Comparison of ENCODE assay signal across 15 mouse cellular contexts in the genomic region with DNA sequence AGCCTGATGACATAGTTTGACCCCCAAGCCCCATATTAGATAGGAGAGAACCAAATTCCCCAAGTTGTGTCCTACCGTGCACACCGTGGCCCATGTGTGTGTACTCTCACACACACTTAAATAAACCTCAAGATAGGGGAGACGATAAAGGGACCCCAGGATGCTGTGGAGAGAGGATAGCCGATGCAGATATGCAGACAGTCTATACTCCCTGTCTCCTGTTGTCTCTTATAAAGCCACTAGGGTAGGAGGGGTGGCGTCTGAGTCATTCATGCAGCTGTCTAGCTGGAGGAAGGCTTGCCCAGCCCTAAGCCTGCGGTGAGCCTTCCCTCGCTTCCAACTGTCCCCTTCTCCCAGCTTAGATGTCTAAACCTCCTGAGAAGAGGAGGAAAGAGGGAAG. TPM values are rescaled to one million over a fixed set of nuclear protein-coding genes. Genes with fewer than 3 reads are reported as not detected.
A peak's percentile ranks its signal among the peaks of the same experiment; 100 is the strongest.
DNase-seq lines count a peak whose midpoint lies in the region; ATAC-seq and TF ChIP-seq lines count a peak whose summit lies in the region.
"Had no signal": no experiment of that assay in that cellular context is flagged by ENCODE, and none has a peak within 500 bp of the region (broad histone marks: within the 10 kb centered on the region; RNA-seq: fewer than 3 reads in every experiment).

No protein-coding gene starts in this region.

- no peaks in the 10 kb centered on the region for H3K9me3 ChIP-seq in lung, postnatal 0 days (ENCODE audit: low read length)
- no peaks in the 10 kb centered on the region for H3K9me3 ChIP-seq in stomach, embryonic 15.5 days
- no peaks in the 10 kb centered on the region for H3K9me3 ChIP-seq in forebrain, embryonic 10.5 days
- H3K9me3 ChIP-seq: hindbrain, embryonic 15.5 days had no signal

- TF ChIP-seq CTCF in gastrocnemius, adult 2 months (IDR thresholded peaks at IDR 0.05) = no peak
- no peak for TF ChIP-seq CTCF in lung, postnatal 0 days (IDR thresholded peaks at IDR 0.05)
- TF ChIP-seq CTCF in embryonic fibroblast, embryonic 13.5 days (IDR thresholded peaks at IDR 0.05; ENCODE audit: borderline replicate concordance, insufficient read depth, low read length) = no peak

- H3K36me3 ChIP-seq in lung, postnatal 0 days (ENCODE audit: insufficient read depth, low read length) = no peaks in the 10 kb centered on the region
- no peaks in the 10 kb centered on the region for H3K36me3 ChIP-seq in stomach, embryonic 15.5 days
- H3K36me3 ChIP-seq in forebrain, embryonic 10.5 days (replicated peaks) = no peaks in the 10 kb centered on the region
- H3K36me3 ChIP-seq: hindbrain, embryonic 15.5 days had no signal

- ATAC-seq in lung, postnatal 0 days = no peak
- no peak for ATAC-seq in stomach, embryonic 15.5 days (ENCODE audit: insufficient read depth, low FRiP score, low read depth)

- WGBS in lung, postnatal 0 days = 74% methylated on average over 7 of the region's 7 CpGs
- 85% methylated on average over 7 of the region's 7 CpGs for WGBS in stomach, embryonic 15.5 days
- WGBS in forebrain, embryonic 10.5 days = 80% methylated on average over 7 of the region's 7 CpGs

- H3K4me3 ChIP-seq in gastrocnemius, adult 2 months = peak overlapping the region; percentile 86
- no peak overlapping the region for H3K4me3 ChIP-seq in lung, postnatal 0 days (ENCODE audit: low read depth, low read length)
- peak overlapping the region; percentile 82 for H3K4me3 ChIP-seq in embryonic fibroblast, embryonic 13.5 days (ENCODE audit: insufficient read depth, low read length)
- no peak overlapping the region for H3K4me3 ChIP-seq in stomach, embryonic 15.5 days (replicated peaks)
- H3K4me3 ChIP-seq in forebrain, embryonic 10.5 days = no peak overlapping the region
- H3K4me3 ChIP-seq: hindbrain, embryonic 15.5 days had no signal

- peaks cover 20% of the 10 kb centered on the region for H3K4me1 ChIP-seq in lung, postnatal 0 days (ENCODE audit: insufficient read depth, low read depth, low read length)
- peaks cover 30% of the 10 kb centered on the region for H3K4me1 ChIP-seq in embryonic fibroblast, embryonic 13.5 days (ENCODE audit: control insufficient read depth, insufficient read depth, low read length)
- peaks cover 50% of the 10 kb centered on the region for H3K4me1 ChIP-seq in stomach, embryonic 15.5 days
- H3K4me1 ChIP-seq in forebrain, embryonic 10.5 days = peaks cover 51% of the 10 kb centered on the region

- intact Hi-C loops in gastrocnemius, adult 2 months (cut with DNase I) = no loop called here
- intact Hi-C loops in gastrocnemius, postnatal 14 days (cut with DNase I; ENCODE audit: low total_unique reads) = no loop called here

- H3K4me2 ChIP-seq in lung, postnatal 0 days (replicated peaks; ENCODE audit: low read depth, low read length) = peak overlapping the region; percentile 88
- peak overlapping the region; percentile 85 for H3K4me2 ChIP-seq in stomach, embryonic 15.5 days

- peak; percentile 39 for DNase-seq in gastrocnemius, adult 2 months
- DNase-seq in gastrocnemius, postnatal 14 days = no peak
- no peak for DNase-seq in lung, postnatal 0 days (ENCODE audit: low spot score)
- no peak for DNase-seq in lung, postnatal 36 days
- no peak for DNase-seq in forebrain, embryonic 10.5 days (ENCODE audit: extremely low spot score, low spot score)
- DNase-seq in spleen, postnatal 10 days (ENCODE audit: low spot score in 2 of 2) = no peak
- DNase-seq: cerebellum, adult 9-11 months; gastrocnemius, postnatal 36 days; right cerebral cortex, postnatal 4 days; thymus, adult 2 months had no signal

- TF ChIP-seq POLR2A in embryonic fibroblast, embryonic 13.5 days (IDR thresholded peaks at IDR 0.05; ENCODE audit: low read depth, low read length) = peak; percentile 28; the same call in 1 of the 2 replicates

- peak overlapping the region; percentile 98 for H3K27ac ChIP-seq in gastrocnemius, adult 2 months
- no peak overlapping the region for H3K27ac ChIP-seq in lung, postnatal 0 days (ENCODE audit: low read length)
- peak overlapping the region; percentile 63; the same call in 1 of the 2 replicates for H3K27ac ChIP-seq in embryonic fibroblast, embryonic 13.5 days (ENCODE audit: insufficient read depth, low read length)
- H3K27ac ChIP-seq in stomach, embryonic 15.5 days = peak overlapping the region; percentile 31; the same call in 1 of the 2 replicates
- H3K27ac ChIP-seq in forebrain, embryonic 10.5 days = no peak overlapping the region
- H3K27ac ChIP-seq: hindbrain, embryonic 15.5 days had no signal

- TF ChIP-seq EP300 in lung, postnatal 0 days (IDR thresholded peaks at IDR 0.05) = no peak

- H3K9ac ChIP-seq in lung, postnatal 0 days (replicated peaks; ENCODE audit: low read depth) = no peak overlapping the region
- H3K9ac ChIP-seq in stomach, embryonic 15.5 days = no peak overlapping the region
- H3K9ac ChIP-seq: hindbrain, embryonic 15.5 days had no signal

- H3K27me3 ChIP-seq in lung, postnatal 0 days (replicated peaks; ENCODE audit: insufficient read depth, low read length) = no peaks in the 10 kb centered on the region
- no peaks in the 10 kb centered on the region for H3K27me3 ChIP-seq in stomach, embryonic 15.5 days (replicated peaks)
- peaks cover 58% of the 10 kb centered on the region for H3K27me3 ChIP-seq in forebrain, embryonic 10.5 days (ENCODE audit: poor library complexity, severe bottlenecking)
- H3K27me3 ChIP-seq: hindbrain, embryonic 15.5 days had no signal

RNA-seq across cellular contexts. Expression of a gene that starts 9.7 kb away (rescaled TPM):
- 10 to 100 TPM; 67.5 to 82.5 TPM for total RNA-seq in gastrocnemius, adult 2 months (2021)
- 100 to 1,000 TPM; 125 to 161 TPM for total RNA-seq in gastrocnemius, postnatal 14 days (2021)
- 185 and 216 TPM in 2 replicates for polyA plus RNA-seq in lung, postnatal 0 days (2015; fragmentation: Nextera tagmentation; extraction: Ambion mirVana)
- 401 and 426 TPM in 2 replicates for polyA plus RNA-seq in embryonic fibroblast, embryonic 13.5 days (2011; ENCODE audit: insufficient read length, low read depth, missing spikeins)
- polyA plus RNA-seq in stomach, embryonic 15.5 days (2015; fragmentation: Nextera tagmentation; extraction: Ambion mirVana) = 179 and 214 TPM in 2 replicates
- 11.6 and 11.8 TPM in 2 replicates for polyA plus RNA-seq in forebrain, embryonic 10.5 days (2016; fragmentation: Nextera tagmentation; extraction: Ambion mirVana)

RNA-seq across cellular contexts. Expression of a gene that starts 32.1 kb away (rescaled TPM):
- under 1 TPM; 0.15 to 0.20 TPM for total RNA-seq in gastrocnemius, adult 2 months (2021)
- 1 to 10 TPM in 1 of 2 experiments, under 1 TPM in 1; 0.64 to 1.6 TPM for total RNA-seq in gastrocnemius, postnatal 14 days (2021)
- polyA plus RNA-seq in lung, postnatal 0 days (2015; fragmentation: Nextera tagmentation; extraction: Ambion mirVana) = 2.6 and 3.4 TPM in 2 replicates
- polyA plus RNA-seq in embryonic fibroblast, embryonic 13.5 days (2011; ENCODE audit: insufficient read length, low read depth, missing spikeins) = 25.7 and 33.6 TPM in 2 replicates
- 11.9 and 12.1 TPM in 2 replicates for polyA plus RNA-seq in stomach, embryonic 15.5 days (2015; fragmentation: Nextera tagmentation; extraction: Ambion mirVana)
- polyA plus RNA-seq in forebrain, embryonic 10.5 days (2016; fragmentation: Nextera tagmentation; extraction: Ambion mirVana) = 27.4 and 28.6 TPM in 2 replicates

RNA-seq across cellular contexts. Expression of a gene that starts 39.1 kb away (rescaled TPM):
- 1 to 10 TPM; 1.2 to 1.8 TPM for total RNA-seq in gastrocnemius, adult 2 months (2021)
- total RNA-seq in gastrocnemius, postnatal 14 days (2021) = 1 to 10 TPM; 2.1 to 2.2 TPM
- polyA plus RNA-seq in lung, postnatal 0 days (2015; fragmentation: Nextera tagmentation; extraction: Ambion mirVana) = 9.0 and 9.2 TPM in 2 replicates
- polyA plus RNA-seq in embryonic fibroblast, embryonic 13.5 days (2011; ENCODE audit: insufficient read length, low read depth, missing spikeins) = 0.25 and 0.63 TPM in 2 replicates
- 22.3 and 25.1 TPM in 2 replicates for polyA plus RNA-seq in stomach, embryonic 15.5 days (2015; fragmentation: Nextera tagmentation; extraction: Ambion mirVana)
- 5.9 and 6.7 TPM in 2 replicates for polyA plus RNA-seq in forebrain, embryonic 10.5 days (2016; fragmentation: Nextera tagmentation; extraction: Ambion mirVana)

RNA-seq across cellular contexts. Expression of a gene that starts 48.0 kb away (rescaled TPM):
- not detected for total RNA-seq in gastrocnemius, adult 2 months (2021)
- total RNA-seq in gastrocnemius, postnatal 14 days (2021) = not detected
- polyA plus RNA-seq in lung, postnatal 0 days (2015; fragmentation: Nextera tagmentation; extraction: Ambion mirVana) = 61.4 and 61.8 TPM in 2 replicates
- not detected in 2 replicates for polyA plus RNA-seq in embryonic fibroblast, embryonic 13.5 days (2011; ENCODE audit: insufficient read length, low read depth, missing spikeins)
- polyA plus RNA-seq in stomach, embryonic 15.5 days (2015; fragmentation: Nextera tagmentation; extraction: Ambion mirVana) = 86.9 and 90.6 TPM in 2 replicates
- polyA plus RNA-seq in forebrain, embryonic 10.5 days (2016; fragmentation: Nextera tagmentation; extraction: Ambion mirVana) = 2.8 and 4.0 TPM in 2 replicates
- total RNA-seq: gastrocnemius, postnatal 36 days; left cerebral cortex, postnatal 25 days had no signal
- polyA plus RNA-seq: neural tube, embryonic 14.5 days had no signal

RNA-seq across cellular contexts. Expression of a gene that starts 52.8 kb away (rescaled TPM):
- total RNA-seq in gastrocnemius, adult 2 months (2021) = 100 to 1,000 TPM in 1 of 2 experiments, 10 to 100 TPM in 1; 70.9 to 104 TPM
- 10 to 100 TPM; 78.3 to 80.4 TPM for total RNA-seq in gastrocnemius, postnatal 14 days (2021)
- 138 and 143 TPM in 2 replicates for polyA plus RNA-seq in lung, postnatal 0 days (2015; fragmentation: Nextera tagmentation; extraction: Ambion mirVana)
- 74.4 and 81.1 TPM in 2 replicates for polyA plus RNA-seq in embryonic fibroblast, embryonic 13.5 days (2011; ENCODE audit: insufficient read length, low read depth, missing spikeins)
- polyA plus RNA-seq in stomach, embryonic 15.5 days (2015; fragmentation: Nextera tagmentation; extraction: Ambion mirVana) = 193 and 198 TPM in 2 replicates
- 172 and 174 TPM in 2 replicates for polyA plus RNA-seq in forebrain, embryonic 10.5 days (2016; fragmentation: Nextera tagmentation; extraction: Ambion mirVana)

Comparison
In these comparisons a context has a peak if more than half of its experiments do, and no peak if none do; other contexts are left out.
1. H3K27ac ChIP-seq: peak in gastrocnemius, adult 2 months (single experiment), embryonic fibroblast, embryonic 13.5 days (single experiment) and stomach, embryonic 15.5 days (single experiment); none in lung, postnatal 0 days (single experiment) and forebrain, embryonic 10.5 days (single experiment).
2. H3K4me3 ChIP-seq: peak in gastrocnemius, adult 2 months (single experiment) and embryonic fibroblast, embryonic 13.5 days (single experiment); none in lung, postnatal 0 days (single experiment), stomach, embryonic 15.5 days (single experiment) and forebrain, embryonic 10.5 days (single experiment).
3. RNA of a gene that starts 9.7 kb away (polyA plus RNA-seq): 401 to 426 TPM in embryonic fibroblast, embryonic 13.5 days, 185 to 216 TPM in lung, postnatal 0 days and 179 to 214 TPM in stomach, embryonic 15.5 days; 11.6 to 11.8 TPM in forebrain, embryonic 10.5 days; every median in the first group is over 10 times any median in the second.